Mouse (Mus musculus) CH12.LX (cell line): ENCODE results near the gene Gpsm1. TPM values are rescaled to one million over a fixed set of nuclear protein-coding genes. Genes with fewer than 3 reads are reported as not detected.

ENCODE experiments used
- DNase-seq: peaks from one replicate; pipeline ENCODE4 v3.0.0-alpha.2; 2013; ENCODE audit errors: extremely low read depth
- H3K27ac ChIP-seq: 2 replicates; pipeline ENCODE4 v1.5.1; 2012; ENCODE audit warnings: low read depth, mild to moderate bottlenecking, control low read depth, moderate library complexity; ENCODE audit not compliant: insufficient read depth
- H3K27me3 ChIP-seq: replicated peaks from 2 replicates; pipeline ENCODE3; 2012; ENCODE audit warnings: inconsistent platforms
- H3K36me3 ChIP-seq, 2 experiments: replicated peaks in 1 of 2; 2 replicates each; pipeline versions ENCODE3 to v1.6.1; 2012; ENCODE audit warnings: inconsistent platforms in 1 of 2, low read length in 1 of 2, mild to moderate bottlenecking in 1 of 2, mixed read lengths in 1 of 2, moderate library complexity in 1 of 2; ENCODE audit not compliant: control insufficient read depth in 1 of 2, insufficient read depth in 1 of 2
- H3K4me1 ChIP-seq, 2 experiments: 2 replicates each; pipeline ENCODE4 v1.6.1; 2012; ENCODE audit warnings: inconsistent platforms in 1 of 2, moderate library complexity in 1 of 2; ENCODE audit not compliant: insufficient read depth in 2 of 2, control insufficient read depth in 1 of 2
- H3K4me2 ChIP-seq: 2 replicates; pipeline ENCODE4 v1.6.1; 2012; ENCODE audit warnings: low read depth, mild to moderate bottlenecking, control low read depth; ENCODE audit not compliant: poor library complexity, insufficient read depth, severe bottlenecking
- H3K4me3 ChIP-seq, 3 experiments: fragments of 150-350 bp in 1 of 3; sonication (generic) in 1 of 3; replicated peaks in 1 of 3; 2 replicates each; pipeline versions ENCODE3 to v1.5.1; 2011 to 2012; ENCODE audit warnings: low read depth in 2 of 3, low read length in 2 of 3, mild to moderate bottlenecking in 2 of 3, moderate library complexity in 2 of 3, control low read depth in 1 of 3, improper control_type of control experiment in 1 of 3, inconsistent platforms in 1 of 3, mixed read lengths in 1 of 3; ENCODE audit not compliant: poor library complexity in 1 of 3
- H3K79me2 ChIP-seq: replicated peaks from 2 replicates; pipeline ENCODE4 v1.6.1; 2012; ENCODE audit warnings: mild to moderate bottlenecking, moderate library complexity; ENCODE audit not compliant: control insufficient read depth, poor library complexity, insufficient read depth, severe bottlenecking; ENCODE audit errors: extremely low read depth
- H3K9ac ChIP-seq: 2 replicates; pipeline ENCODE4 v1.6.1; 2012; ENCODE audit warnings: low read depth, mild to moderate bottlenecking, control low read depth, moderate library complexity; ENCODE audit not compliant: insufficient read depth
- H3K9me3 ChIP-seq: replicated peaks from 2 replicates; pipeline ENCODE3; 2012; ENCODE audit warnings: low read length, inconsistent platforms, mixed read lengths
- CHD1 ChIP-seq: IDR thresholded peaks from 2 replicates; pipeline ENCODE4 v1.6.1; 2012; ENCODE audit warnings: low read depth, low read length, improper control_type of control experiment, inconsistent platforms
- CHD2 ChIP-seq: IDR thresholded peaks from 2 replicates; pipeline ENCODE4 v1.6.1; 2011; ENCODE audit warnings: low read length, improper control_type of control experiment
- CTCF ChIP-seq, 2 experiments: IDR thresholded peaks in 1 of 2; conservative IDR thresholded peaks in 1 of 2; 2 replicates each; pipeline ENCODE4 v1.5.1; 2011 to 2012; ENCODE audit warnings: low read depth in 2 of 2, low read length in 2 of 2, improper control_type of control experiment in 1 of 2, inconsistent platforms in 1 of 2, mild to moderate bottlenecking in 1 of 2, moderate library complexity in 1 of 2
- E2F4 ChIP-seq: IDR thresholded peaks from 2 replicates; pipeline ENCODE4 v1.6.1; 2011; ENCODE audit warnings: low read depth, low read length, improper control_type of control experiment; ENCODE audit not compliant: insufficient replicate concordance
- HCFC1 ChIP-seq: IDR thresholded peaks from 2 replicates; pipeline ENCODE4 v1.6.1; 2012; ENCODE audit warnings: low read depth, mild to moderate bottlenecking, inconsistent platforms, low read length, improper control_type of control experiment
- JUN ChIP-seq: IDR thresholded peaks from 2 replicates; pipeline ENCODE4 v1.6.1; 2011; ENCODE audit warnings: low read depth, mild to moderate bottlenecking, low read length, improper control_type of control experiment, moderate library complexity; ENCODE audit not compliant: insufficient read depth
- MAFK ChIP-seq: IDR thresholded peaks from 2 replicates; pipeline ENCODE4 v1.6.1; 2011; ENCODE audit warnings: low read length, improper control_type of control experiment; ENCODE audit not compliant: insufficient replicate concordance
- MAZ ChIP-seq: IDR thresholded peaks from 2 replicates; pipeline ENCODE4 v1.6.1; 2012; ENCODE audit warnings: low read depth, mild to moderate bottlenecking, inconsistent platforms, low read length, improper control_type of control experiment, moderate library complexity
- MEF2A ChIP-seq: IDR thresholded peaks from 2 replicates; pipeline ENCODE4 v1.6.1; 2014; ENCODE audit warnings: low read depth, mild to moderate bottlenecking, inconsistent platforms, low read length, improper control_type of control experiment, borderline replicate concordance
- MYC ChIP-seq: IDR thresholded peaks from 2 replicates; pipeline ENCODE4 v1.6.1; 2011; ENCODE audit warnings: low read depth, mild to moderate bottlenecking, improper control_type of control experiment, low read length
- POLR2A ChIP-seq: IDR thresholded peaks from 2 replicates; pipeline ENCODE4 v1.6.1; 2011; ENCODE audit warnings: low read depth, mild to moderate bottlenecking, improper control_type of control experiment, low read length
- POLR2AphosphoS2 ChIP-seq: IDR thresholded peaks from 2 replicates; pipeline ENCODE4 v1.6.1; 2011; ENCODE audit warnings: low read depth, low read length, improper control_type of control experiment
- RAD21 ChIP-seq: IDR thresholded peaks from 2 replicates; pipeline ENCODE4 v1.6.1; 2011; ENCODE audit warnings: low read depth, mild to moderate bottlenecking, low read length, improper control_type of control experiment, moderate library complexity
- RCOR1 ChIP-seq: conservative IDR thresholded peaks from 2 replicates; pipeline ENCODE4 v1.6.1; 2012; ENCODE audit warnings: low read depth, mild to moderate bottlenecking, inconsistent platforms, low read length, improper control_type of control experiment
- SIN3A ChIP-seq: IDR thresholded peaks from 2 replicates; pipeline ENCODE4 v1.6.1; 2012; ENCODE audit warnings: low read length, improper control_type of control experiment, inconsistent platforms
- TBP ChIP-seq: conservative IDR thresholded peaks from 2 replicates; pipeline ENCODE4 v1.6.1; 2011; ENCODE audit warnings: low read depth, low read length, improper control_type of control experiment
- TCF12 ChIP-seq: IDR thresholded peaks from 2 replicates; pipeline ENCODE4 v1.6.1; 2014; ENCODE audit warnings: low read depth, mild to moderate bottlenecking, inconsistent platforms, low read length, improper control_type of control experiment
- UBTF ChIP-seq: IDR thresholded peaks from 2 replicates; pipeline ENCODE4 v1.6.1; 2012; ENCODE audit warnings: low read depth, mild to moderate bottlenecking, inconsistent platforms, low read length, improper control_type of control experiment, moderate library complexity
- USF1 ChIP-seq: IDR thresholded peaks from 2 replicates; pipeline ENCODE4 v1.6.1; 2014; ENCODE audit warnings: low read depth, mild to moderate bottlenecking, inconsistent platforms, low read length, improper control_type of control experiment
- ZNF384 ChIP-seq: IDR thresholded peaks from 2 replicates; pipeline ENCODE4 v1.6.1; 2012; ENCODE audit warnings: low read depth, low read length, improper control_type of control experiment, inconsistent platforms
- dilution Hi-C: fragments of 300-500 bp; cut with MboI; formaldehyde crosslinking; loops from 2 replicates; pipeline ENCODE4 v1.14.3; 2020; ENCODE audit warnings: low sequenced_read_pairs; ENCODE audit not compliant: extremely low pct_unique_long_range_greater_than_20kb, extremely low pct_ligation_motif_present
- in situ Hi-C: fragments of 300-500 bp; cut with MboI; formaldehyde crosslinking; loops from 3 replicates; pipeline ENCODE4 v1.14.3; 2019; ENCODE audit warnings: low sequenced_read_pairs, low pct_ligation_motif_present, low pct_unique_long_range_greater_than_20kb, mixed read lengths
- polyA plus RNA-seq: library from polyadenylated mRNA; unstranded; fragments of >175 nt; gene quantifications from 2 replicates; pipeline ENCODE4 v1.2.1, GENCODE M21; 2012; ENCODE audit warnings: low read depth; ENCODE audit not compliant: insufficient read length
- total RNA-seq, 2 experiments: library from RNA; depleted of rRNA; stranded (reverse); fragments of 300-350 nt in 1 of 2; fragments of >200 nt in 1 of 2; gene quantifications; 2 replicates each; pipeline ENCODE4 v1.2.3; 2012 to 2014

The Gpsm1 gene
- total and polyA plus RNA-seq, 3 experiments = 3.2 to 8.1 (median 3.6) TPM

GRCm38 (mm10) chr2:26279712-26280111 lies 35.6 kb upstream of the Gpsm1 start:
- TF ChIP-seq CTCF (conservative IDR thresholded peaks at IDR 0.05 in 1 of 2, IDR thresholded peaks at IDR 0.05 in 1 of 2; ENCODE audit: low read depth in 2 of 2, low read length in 2 of 2) (no peak), JUN (no peak), CHD2 (no peak), E2F4 (no peak), SIN3A (no peak), POLR2AphosphoS2 (no peak), MYC (no peak), RCOR1 (no peak), MAFK (no peak), RAD21 (no peak), TCF12 (no peak)
- no peaks in the 10 kb centered on the region for H3K79me2 ChIP-seq
- in situ Hi-C loops = loop anchor here (5.0 to 25.0 kb wide), 2 partner anchors 122 to 242 kb away; no protein-coding TSS in a partner anchor
- H3K27ac ChIP-seq = no peak overlapping the region
- no peak for DNase-seq
- dilution Hi-C loops = no loop called here
- peaks cover 92% of the 10 kb centered on the region for H3K27me3 ChIP-seq
- no peak overlapping the region for H3K4me2 ChIP-seq
- H3K9me3 ChIP-seq = no peaks in the 10 kb centered on the region
- no peaks in the 10 kb centered on the region for H3K4me1 ChIP-seq
- H3K9ac ChIP-seq = no peak overlapping the region
- H3K4me3 ChIP-seq = no peak overlapping the region
- no peaks in the 10 kb centered on the region for H3K36me3 ChIP-seq

- dilution Hi-C loops = no loop called here
- H3K27me3 ChIP-seq = peaks cover 90% of the 10 kb centered on the region
- in situ Hi-C loops = loop anchor here (5.0 to 25.0 kb wide), 2 partner anchors 123 to 243 kb away; no protein-coding TSS in a partner anchor
These were observed 34.7 kb upstream of the Gpsm1 start for GRCm38 (mm10) chr2:26280594-26280993.

GRCm38 (mm10) chr2:26285804-26286203 lies 29.5 kb upstream of the Gpsm1 start:
- dilution Hi-C loops (no loop called here), in situ Hi-C loops (loop anchor here (25.0 kb wide), 1 partner anchor 249 kb away; no protein-coding TSS in a partner anchor)
- Histone ChIP-seq H3K9me3 (no peaks in the 10 kb centered on the region), H3K4me3 (no peak overlapping the region), H3K4me2 (no peak overlapping the region), H3K9ac (no peak overlapping the region), H3K27me3 (peaks cover 80% of the 10 kb centered on the region), H3K4me1 (peaks cover 0 to 3% of the 10 kb centered on the region in 2 experiments; a peak in 1 of 4 replicates), H3K79me2 (no peaks in the 10 kb centered on the region), H3K36me3 (no peaks in the 10 kb centered on the region), H3K27ac (no peak overlapping the region)
- DNase-seq = no peak
- TF ChIP-seq MEF2A = no peak
- TF ChIP-seq POLR2A = no peak
- no peak for TF ChIP-seq MAZ
- no peak for TF ChIP-seq ZNF384
- TF ChIP-seq USF1 = no peak
- no peak for TF ChIP-seq HCFC1

More at GRCm38 (mm10) chr2:26280594-26280993, 34.7 kb upstream of the Gpsm1 start:
- H3K9ac ChIP-seq = no peak overlapping the region
- no peaks in the 10 kb centered on the region for H3K36me3 ChIP-seq
- H3K4me1 ChIP-seq = no peaks in the 10 kb centered on the region
- H3K4me2 ChIP-seq = no peak overlapping the region
- TF ChIP-seq TBP (no peak), ZNF384 (no peak), HCFC1 (no peak), CHD1 (no peak), POLR2AphosphoS2 (no peak), UBTF (no peak)
- no peak overlapping the region for H3K4me3 ChIP-seq
- H3K27ac ChIP-seq = no peak overlapping the region
- DNase-seq = no peak
- H3K79me2 ChIP-seq = no peaks in the 10 kb centered on the region
- no peaks in the 10 kb centered on the region for H3K9me3 ChIP-seq
